Mouse (Mus musculus) G1E (cell line): Measurements from ENCODE around the gene Dapk1.

Experiments used
- CTCF ChIP-seq: IDR thresholded peaks from 2 replicates; pipeline ENCODE4 v1.5.1; 2012; ENCODE audit warnings: low read depth, low read length, inconsistent platforms, mixed read lengths
- GATA1 ChIP-seq: IDR thresholded peaks from 2 replicates; pipeline ENCODE4 v1.6.1; 2012; ENCODE audit warnings: borderline replicate concordance, low read length, inconsistent platforms, mixed read lengths
- GATA2 ChIP-seq: IDR thresholded peaks from 2 replicates; pipeline ENCODE4 v1.6.1; 2012; ENCODE audit warnings: low read depth, low read length, inconsistent platforms, borderline replicate concordance
- POLR2AphosphoS5 ChIP-seq: IDR thresholded peaks from 2 replicates; pipeline ENCODE4 v1.6.1; 2012; ENCODE audit warnings: low read depth, low read length, inconsistent platforms; ENCODE audit not compliant: insufficient replicate concordance
- TAL1 ChIP-seq: conservative IDR thresholded peaks from 2 replicates; pipeline ENCODE4 v1.6.1; 2012; ENCODE audit warnings: low read depth, low read length, inconsistent platforms, mixed read lengths

GRCm38 (mm10) chr13:60802749-60803148 lies 201.0 kb downstream of the Dapk1 start, which contains the start of gene Ctsll3:
- TF ChIP-seq CTCF = no peak
- TF ChIP-seq POLR2AphosphoS5 = no peak
- no peak for TF ChIP-seq TAL1
- TF ChIP-seq GATA1 = no peak
- TF ChIP-seq GATA2 = no peak
